Mouse (Mus musculus) cortical plate, adult 2 months (tissue): ENCODE data around the gene Slc1a2.

Source experiments
- CTCF ChIP-seq: fragments of 200-500 bp; IDR thresholded peaks from 2 replicates; pipeline ENCODE4 v1.5.1; 2011; ENCODE audit warnings: mild to moderate bottlenecking, control low read depth, low read length; ENCODE audit not compliant: insufficient read depth; ENCODE audit errors: extremely low read depth
- POLR2A ChIP-seq: fragments of 200-500 bp; IDR thresholded peaks from 2 replicates; pipeline ENCODE4 v1.6.1; 2011; ENCODE audit warnings: mild to moderate bottlenecking, low read length, control low read depth; ENCODE audit not compliant: insufficient read depth; ENCODE audit errors: extremely low read depth

DNA sequence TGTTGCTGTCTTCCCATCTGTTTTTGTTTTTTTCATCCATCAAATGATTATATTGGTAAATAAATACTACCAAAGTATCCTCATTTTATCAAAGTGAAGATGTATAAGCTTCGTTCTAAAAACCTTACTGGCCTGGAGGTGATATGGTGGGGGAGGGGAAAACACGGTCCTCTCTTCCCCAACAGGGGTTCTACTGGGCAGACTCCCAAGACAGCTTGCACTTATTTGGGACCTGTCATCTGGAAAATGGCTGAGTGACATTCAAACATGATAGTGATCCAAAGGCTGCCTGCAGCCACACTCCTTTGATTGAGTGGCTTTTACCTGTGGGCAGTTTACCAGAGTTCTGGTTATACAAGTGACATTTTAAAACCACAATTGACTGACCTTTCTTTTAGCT is 76.6 kb downstream of the Slc1a2 start:
- TF ChIP-seq CTCF (no peak), POLR2A (no peak)
